Mouse (Mus musculus) urinary bladder, postnatal 4 days (tissue): ENCODE data around the gene Zfp385a.

Experiments
- DNase-seq, 2 experiments: peaks; one replicate each; pipeline ENCODE4 v3.0.0; 2021 to 2022; ENCODE audit warnings: low spot score in 2 of 2

Zfp385a gene

GRCm38 (mm10) chr15:103339961-103340337, at the start of gene Zfp385a:
Gene Zfp385a, minus strand, starts transcription at chr15:103340093.
- no peak for DNase-seq

GRCm38 (mm10) chr15:103388556-103389145, 48.8 kb upstream of the Zfp385a start:
- DNase-seq: no peak

- peak in 1 of 2 experiments; percentile 64 for DNase-seq
Observed at GRCm38 (mm10) chr15:103383771-103384488, 44.0 kb upstream of the Zfp385a start.

- DNase-seq: peak in 1 of 2 experiments; percentile 25
Observed at GRCm38 (mm10) chr15:103382795-103383406, 43.0 kb upstream of the Zfp385a start.

GRCm38 (mm10) chr15:103382075-103382474, 42.2 kb upstream of the Zfp385a start:
- no peak for DNase-seq

- DNase-seq: peak in 1 of 2 experiments; percentile 25
Observed at GRCm38 (mm10) chr15:103378665-103379356, 38.9 kb upstream of the Zfp385a start.

GRCm38 (mm10) chr15:103377752-103378664, 38.1 kb upstream of the Zfp385a start:
- DNase-seq: peak in 1 of 2 experiments; percentile 24

- DNase-seq: no peak
Observed at GRCm38 (mm10) chr15:103376837-103377269, 37.0 kb upstream of the Zfp385a start.

GRCm38 (mm10) chr15:103375112-103375800, 35.4 kb upstream of the Zfp385a start:
- DNase-seq: peak in 1 of 2 experiments; percentile 20

- DNase-seq: no peak
Observed at GRCm38 (mm10) chr15:103372461-103372860, 32.6 kb upstream of the Zfp385a start.

- no peak for DNase-seq
Observed at GRCm38 (mm10) chr15:103371741-103372140, 31.8 kb upstream of the Zfp385a start.

- DNase-seq: no peak
Observed at GRCm38 (mm10) chr15:103371208-103371607, 31.3 kb upstream of the Zfp385a start.

- DNase-seq: no peak
Observed at GRCm38 (mm10) chr15:103370462-103370861, 30.6 kb upstream of the Zfp385a start.

- no peak for DNase-seq
Observed at GRCm38 (mm10) chr15:103369123-103369522, 29.2 kb upstream of the Zfp385a start.

- no peak for DNase-seq
Observed at GRCm38 (mm10) chr15:103368179-103368940, 28.5 kb upstream of the Zfp385a start.

GRCm38 (mm10) chr15:103366376-103367149, 26.7 kb upstream of the Zfp385a start, which contains the start of gene Itga5:
Gene Itga5, minus strand, starts transcription at chr15:103366763.
- DNase-seq: peak; percentile 75 to 77

GRCm38 (mm10) chr15:103365471-103366375, 25.8 kb upstream of the Zfp385a start:
- peak in 1 of 2 experiments; percentile 44 for DNase-seq

GRCm38 (mm10) chr15:103364761-103365160, 24.9 kb upstream of the Zfp385a start:
- DNase-seq: no peak
